Comparison of ENCODE assay signal across 8 mouse cellular contexts in genomic region chr11:95413641-95414535, GRCm38 (mm10). TPM values are rescaled to one million over a fixed set of nuclear protein-coding genes. Genes with fewer than 3 reads are reported as not detected.
DNase-seq lines count a peak whose midpoint lies in the region; ATAC-seq and TF ChIP-seq lines count a peak whose summit lies in the region.

Spop (plus strand) TSS chr11:95414080.

- peaks cover 45% of the 10 kb centered on the region for H3K4me1 ChIP-seq in forebrain, embryonic 15.5 days
- peaks cover 7% of the 10 kb centered on the region for H3K4me1 ChIP-seq in lung, adult 2 months (ENCODE audit: control insufficient read depth, insufficient read depth, low read length)

- DNase-seq in ES-CJ7 (ENCODE audit: low read depth, low spot score): peak; percentile 96
- DNase-seq in cerebellum, adult 11 months: peak; percentile 88
- DNase-seq in heart, postnatal 25 days (ENCODE audit: low spot score): peak; percentile 88
- peak; percentile 84 to 88 for DNase-seq in layer of hippocampus, adult 18-20 months (ENCODE audit: low spot score in 2 of 2)
- peak; percentile 94 for DNase-seq in lung, adult 2 months
- DNase-seq in thymus, adult 18-20 months: peak; percentile 83 to 87

- no peaks in the 10 kb centered on the region for H3K9me3 ChIP-seq in forebrain, embryonic 15.5 days

- peak; percentile 87 for ATAC-seq in forebrain, embryonic 15.5 days (replicated peaks)
- peak; percentile 86 for ATAC-seq in neutrophil, adult 5-6 weeks (ENCODE audit: extremely low read depth, insufficient number of reproducible peaks, low FRiP score, poor library complexity, severe bottlenecking)

- no peaks in the 10 kb centered on the region for H3K27me3 ChIP-seq in forebrain, embryonic 15.5 days

- peak within 1 kb of the TSS; percentile 70 for H3K4me3 ChIP-seq in forebrain, embryonic 15.5 days
- H3K4me3 ChIP-seq in lung, adult 2 months (replicated peaks; ENCODE audit: extremely low read depth, low read depth, low read length): peak within 1 kb of the TSS; percentile 80

- intact Hi-C loops in heart, postnatal 25 days (cut with DNase I): no loop called here

- TF ChIP-seq CTCF in lung, adult 2 months (IDR thresholded peaks at IDR 0.05; ENCODE audit: insufficient read depth, low read length): no peak

- peak within 1 kb of the TSS; percentile 98 for H3K27ac ChIP-seq in forebrain, embryonic 15.5 days (replicated peaks)

- peak within 1 kb of the TSS; percentile 74 for H3K9ac ChIP-seq in forebrain, embryonic 15.5 days (replicated peaks)

- WGBS in forebrain, embryonic 15.5 days: 3% methylated on average over 36 of the region's 58 CpGs
- 2% methylated on average over 57 of the region's 58 CpGs for WGBS in lung, adult 2 months

- peak; percentile 80; the same call in 1 of the 2 replicates for TF ChIP-seq POLR2A in lung, adult 2 months (IDR thresholded peaks at IDR 0.05; ENCODE audit: borderline replicate concordance, extremely low read depth, low read depth, low read length)

- H3K36me3 ChIP-seq in forebrain, embryonic 15.5 days: no peaks in the 10 kb centered on the region

- peak within 1 kb of the TSS; percentile 80 for H3K4me2 ChIP-seq in forebrain, embryonic 15.5 days (replicated peaks)

RNA-seq across cellular contexts. Expression of gene Spop, which starts in this region (rescaled TPM):
- 221 and 226 TPM in 2 replicates for polyA plus RNA-seq in forebrain, embryonic 15.5 days (2015; fragmentation: Nextera tagmentation; extraction: Ambion mirVana)
- total RNA-seq in heart, postnatal 25 days (2021): 100 to 1,000 TPM; 180 to 195 TPM
- total RNA-seq in layer of hippocampus, adult 18-20 months (2021): 100 to 1,000 TPM; 174 to 181 TPM
- 70.1 and 125 TPM in 2 replicates for polyA plus RNA-seq in lung, adult 2 months (2012; rRNA removed)
- 89.4 and 104 TPM in 2 replicates for total RNA-seq in neutrophil, adult 5-6 weeks (2017)

Comparison
In these comparisons a context has a peak if more than half of its experiments do, and no peak if none do; other contexts are left out.
1. Peak in every context shown above with its lines: DNase-seq, ATAC-seq, H3K4me3 ChIP-seq and H3K27ac ChIP-seq.